Mouse (Mus musculus) forebrain, embryonic 15.5 days (tissue): ENCODE data around the gene Lbr. TPM values are rescaled to one million over a fixed set of nuclear protein-coding genes. Genes with fewer than 3 reads are reported as not detected.

Experiments
- ATAC-seq: fragments of 200-750 bp; cut with Nextera tagmentation; replicated peaks from 2 replicates; pipeline ENCODE4 v1.8.0; 2017; ENCODE audit warnings: mild to moderate bottlenecking, moderate TSS enrichment, moderate library complexity
- H3K27ac ChIP-seq: fragments of 300-500 bp; sonication (generic); replicated peaks from 2 replicates; pipeline ENCODE4 v1.5.1; 2015; ENCODE audit warnings: mild to moderate bottlenecking, inconsistent platforms
- H3K27me3 ChIP-seq: fragments of 300-500 bp; sonication (generic); 2 replicates; pipeline ENCODE4 v1.6.1; 2015; ENCODE audit warnings: inconsistent platforms
- H3K36me3 ChIP-seq: fragments of 300-500 bp; sonication (generic); 2 replicates; pipeline ENCODE4 v1.6.1; 2015; ENCODE audit warnings: mild to moderate bottlenecking, inconsistent platforms
- H3K4me1 ChIP-seq: fragments of 300-500 bp; sonication (generic); 2 replicates; pipeline ENCODE4 v1.6.1; 2015; ENCODE audit warnings: inconsistent platforms
- H3K4me2 ChIP-seq: fragments of 300-500 bp; sonication (generic); replicated peaks from 2 replicates; pipeline ENCODE4 v1.6.1; 2015; ENCODE audit warnings: mild to moderate bottlenecking, inconsistent platforms
- H3K4me3 ChIP-seq: fragments of 300-500 bp; sonication (generic); 2 replicates; pipeline ENCODE4 v1.5.1; 2015; ENCODE audit warnings: mild to moderate bottlenecking, inconsistent platforms
- H3K9ac ChIP-seq: fragments of 300-500 bp; sonication (generic); replicated peaks from 2 replicates; pipeline ENCODE4 v1.6.1; 2015; ENCODE audit warnings: mild to moderate bottlenecking, inconsistent platforms
- H3K9me3 ChIP-seq: fragments of 300-500 bp; sonication (generic); 2 replicates; pipeline ENCODE4 v1.6.1; 2016; ENCODE audit warnings: inconsistent platforms
- WGBS: fragments of 180-500 bp; shearing (Covaris S2); methylation state at CpG from one replicate; pipeline ENCODE4 v1.1.7; 2015; ENCODE audit warnings: mixed read lengths; 5-methylcytosine and 5-hydroxymethylcytosine counted together
- polyA plus RNA-seq: library from polyadenylated mRNA; unstranded; fragments of >200 nt; fragmentation: Nextera tagmentation; extraction: Ambion mirVana; gene quantifications from 2 replicates; pipeline ENCODE4 v1.2.1, GENCODE M21; 2015

Gene Lbr
- 55.8 and 58.3 TPM in 2 replicates for polyA plus RNA-seq

DNA sequence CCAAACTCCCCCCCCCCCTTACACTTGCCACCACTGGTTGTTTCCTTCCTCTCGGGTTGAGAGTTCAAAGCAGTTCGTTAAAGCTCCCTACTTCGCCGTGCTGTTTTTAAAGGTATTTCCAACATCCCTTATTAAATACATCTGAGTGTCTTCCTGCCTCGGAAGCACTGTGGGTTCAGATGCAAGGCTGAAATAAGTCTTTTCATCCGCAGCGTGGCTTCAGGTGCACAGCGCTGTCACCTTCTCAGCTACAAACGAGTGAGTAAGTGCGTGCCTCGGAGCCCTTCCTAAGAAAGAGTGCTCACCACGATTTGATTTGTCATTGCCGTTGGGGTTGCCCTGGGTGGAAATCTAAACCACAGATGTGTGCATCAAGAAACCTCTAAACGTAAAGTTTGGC lies at the start of gene Lbr:
TSS of gene Lbr (minus strand) at position 266 of the 400 bp plus-strand sequence.
- H3K4me1 ChIP-seq, result peaks cover 30% of the 10 kb centered on the region
- peak within 1 kb of the TSS; percentile 75 for H3K4me2 ChIP-seq
- peak within 1 kb of the TSS; percentile 71 for H3K9ac ChIP-seq
- no peaks in the 10 kb centered on the region for H3K27me3 ChIP-seq
- no peaks in the 10 kb centered on the region for H3K36me3 ChIP-seq
- peak within 1 kb of the TSS; percentile 79 for H3K4me3 ChIP-seq
- ATAC-seq, result 0 out of 2 replicates have a peak, but pooled peaks have one; percentile 1
- H3K9me3 ChIP-seq, result no peaks in the 10 kb centered on the region
- H3K27ac ChIP-seq, result peak within 1 kb of the TSS; percentile 89
- under 1% methylated on average over 14 of the region's 14 CpGs for WGBS

DNA sequence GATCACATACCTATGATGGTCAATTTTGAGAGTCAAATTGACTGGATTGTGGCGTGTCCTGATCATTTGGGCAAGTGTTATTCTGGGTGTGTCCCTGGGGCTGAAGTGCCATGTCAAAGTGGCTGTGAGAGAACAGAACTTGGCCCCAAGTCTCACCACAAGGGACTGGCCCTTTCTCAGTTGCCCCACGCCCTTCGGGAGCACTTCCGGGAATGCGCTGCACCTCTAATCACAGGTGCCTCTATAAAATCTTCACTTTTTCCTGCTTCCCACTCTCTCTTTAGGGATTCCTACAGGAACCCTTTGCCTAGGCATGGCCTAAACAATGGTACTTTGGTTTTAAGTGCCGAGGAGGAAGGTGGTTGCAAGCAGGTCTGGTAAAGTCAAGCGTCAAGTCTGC lies 46.8 kb upstream of the Lbr start:
- 90% methylated on average over 7 of the region's 7 CpGs for WGBS
- no peaks in the 10 kb centered on the region for H3K36me3 ChIP-seq
- no peaks in the 10 kb centered on the region for H3K27me3 ChIP-seq
- H3K4me2 ChIP-seq, result no peak overlapping the region
- no peak overlapping the region for H3K4me3 ChIP-seq
- H3K9me3 ChIP-seq, result no peaks in the 10 kb centered on the region
- no peak overlapping the region for H3K9ac ChIP-seq
- H3K4me1 ChIP-seq, result peaks cover 10% of the 10 kb centered on the region
- H3K27ac ChIP-seq, result no peak overlapping the region
- ATAC-seq, result no peak

- Histone ChIP-seq H3K4me3 (no peak overlapping the region), H3K4me2 (no peak overlapping the region), H3K36me3 (no peaks in the 10 kb centered on the region), H3K4me1 (peaks cover 7% of the 10 kb centered on the region), H3K9ac (no peak overlapping the region), H3K27me3 (no peaks in the 10 kb centered on the region), H3K9me3 (no peaks in the 10 kb centered on the region), H3K27ac (no peak overlapping the region)
- 3% methylated on average over 11 of the region's 11 CpGs for WGBS
- ATAC-seq, result peak; percentile 81
These were observed 46.0 kb upstream of the Lbr start for GRCm38 (mm10) chr1:181888801-181889200.

DNA sequence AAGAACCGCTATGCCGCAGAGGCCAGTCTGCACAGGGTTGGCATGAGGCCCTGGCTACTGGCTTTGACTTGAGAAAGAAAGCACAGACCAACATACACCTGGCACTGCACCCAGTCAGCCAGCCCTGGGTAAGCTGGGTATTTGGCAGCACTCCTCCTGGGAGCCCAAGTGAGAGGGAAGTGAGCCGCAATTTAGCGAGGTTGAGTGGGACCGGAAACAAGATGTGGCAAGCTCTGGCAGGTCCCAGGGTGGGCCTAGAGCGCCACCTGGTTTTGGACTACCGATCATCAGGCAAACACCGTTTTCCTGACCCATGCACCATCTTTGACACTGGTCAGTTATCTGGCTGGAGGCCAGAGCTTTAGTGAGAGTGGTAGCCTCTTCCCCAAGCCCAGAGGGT lies 38.7 kb upstream of the Lbr start:
- 31% methylated on average over 8 of the region's 8 CpGs for WGBS
- no peak overlapping the region for H3K4me2 ChIP-seq
- no peak overlapping the region for H3K27ac ChIP-seq
- H3K36me3 ChIP-seq, result no peaks in the 10 kb centered on the region
- H3K9ac ChIP-seq, result no peak overlapping the region
- ATAC-seq, result peak; percentile 78
- no peaks in the 10 kb centered on the region for H3K9me3 ChIP-seq
- no peak overlapping the region for H3K4me3 ChIP-seq
- H3K27me3 ChIP-seq, result no peaks in the 10 kb centered on the region
- H3K4me1 ChIP-seq, result peaks cover 16% of the 10 kb centered on the region

DNA sequence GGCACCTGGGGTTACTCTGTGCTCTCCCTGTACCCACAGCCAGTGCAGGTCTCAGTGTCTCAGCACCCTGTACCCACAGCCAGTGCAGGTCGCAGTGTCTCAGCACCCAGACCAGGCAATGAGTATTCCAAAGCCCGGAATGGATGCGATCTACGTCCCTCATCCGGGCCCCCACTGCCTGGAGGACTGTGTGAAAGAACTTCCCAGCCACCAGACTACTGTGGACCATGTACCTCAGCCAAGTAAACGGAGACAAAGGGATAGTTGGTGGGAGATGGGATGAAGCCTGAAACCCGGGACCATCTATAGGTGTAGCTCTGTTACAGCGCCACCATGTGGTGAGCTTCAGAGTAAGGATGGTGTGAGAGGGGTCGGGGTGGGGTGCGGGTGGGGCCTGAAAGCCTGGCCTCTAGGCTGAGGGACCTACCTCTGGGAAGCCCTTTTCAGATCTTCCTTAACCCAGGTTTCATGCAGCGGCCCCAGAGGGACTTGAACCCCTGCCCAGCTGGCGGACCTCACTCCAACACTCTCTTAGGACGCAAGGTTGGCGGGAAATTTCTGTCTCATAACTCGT lies 38.0 kb upstream of the Lbr start:
- Histone ChIP-seq H3K36me3 (no peaks in the 10 kb centered on the region), H3K27me3 (no peaks in the 10 kb centered on the region), H3K9me3 (no peaks in the 10 kb centered on the region), H3K27ac (0 out of 2 replicates have a peak overlapping the region, but pooled peaks have one; percentile 34), H3K9ac (no peak overlapping the region), H3K4me3 (no peak overlapping the region), H3K4me2 (no peak overlapping the region), H3K4me1 (peaks cover 16% of the 10 kb centered on the region)
- 51% methylated on average over 15 of the region's 15 CpGs for WGBS
- no peak; the same call in 1 of the 2 replicates for ATAC-seq

DNA sequence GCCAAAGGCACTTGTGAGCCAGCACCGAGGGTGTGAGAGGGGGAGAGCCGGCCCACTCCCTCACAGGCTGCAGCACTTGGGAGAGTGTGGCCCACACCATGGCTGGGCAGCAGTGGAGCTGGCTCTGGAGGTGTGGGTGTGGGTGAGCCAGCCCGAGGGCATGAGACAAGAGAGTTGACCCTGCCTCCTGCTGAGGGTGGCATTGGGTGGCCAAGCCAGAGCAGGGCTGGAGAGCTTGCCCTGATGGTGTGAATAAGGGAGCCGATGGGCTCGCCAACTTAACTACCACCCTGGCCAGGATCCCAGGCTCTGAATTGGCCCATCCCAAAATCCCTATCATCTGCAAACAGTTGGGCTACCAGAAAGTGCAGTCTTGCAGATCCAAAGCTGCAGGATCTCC lies 35.6 kb upstream of the Lbr start:
- ATAC-seq, result peak; percentile 26; the same call in 1 of the 2 replicates
- no peak overlapping the region for H3K9ac ChIP-seq
- 62% methylated on average over 5 of the region's 5 CpGs for WGBS
- no peaks in the 10 kb centered on the region for H3K27me3 ChIP-seq
- no peak overlapping the region for H3K4me2 ChIP-seq
- no peaks in the 10 kb centered on the region for H3K36me3 ChIP-seq
- H3K4me1 ChIP-seq, result peaks cover 16% of the 10 kb centered on the region
- H3K4me3 ChIP-seq, result no peak overlapping the region
- H3K9me3 ChIP-seq, result no peaks in the 10 kb centered on the region
- no peak overlapping the region for H3K27ac ChIP-seq

DNA sequence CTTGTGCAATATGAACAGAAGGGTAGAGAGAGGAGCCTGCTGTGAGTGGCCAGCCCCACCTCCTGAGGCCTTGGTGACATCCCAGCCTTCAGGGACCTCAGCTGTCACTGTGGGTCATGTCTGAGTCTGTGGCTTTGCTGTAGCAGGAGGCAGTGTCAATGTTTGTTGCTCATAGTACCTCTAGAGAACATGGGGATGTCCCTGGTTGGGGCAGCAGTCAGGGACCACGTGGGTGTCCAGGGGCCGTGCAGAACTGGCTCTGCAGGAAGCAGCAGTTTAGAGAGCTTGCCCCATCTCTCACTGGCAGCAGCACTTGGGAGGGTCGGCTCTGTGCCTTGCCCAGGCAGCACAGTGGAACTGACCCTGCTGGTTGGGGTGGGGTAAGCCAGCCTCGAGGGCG lies 34.2 kb upstream of the Lbr start:
- no peaks in the 10 kb centered on the region for H3K9me3 ChIP-seq
- no peak overlapping the region for H3K4me2 ChIP-seq
- ATAC-seq, result no peak
- H3K9ac ChIP-seq, result no peak overlapping the region
- H3K4me3 ChIP-seq, result no peak overlapping the region
- WGBS, result 64% methylated on average over 5 of the region's 5 CpGs
- H3K27ac ChIP-seq, result no peak overlapping the region
- no peaks in the 10 kb centered on the region for H3K27me3 ChIP-seq
- peaks cover 16% of the 10 kb centered on the region for H3K4me1 ChIP-seq
- no peaks in the 10 kb centered on the region for H3K36me3 ChIP-seq

DNA sequence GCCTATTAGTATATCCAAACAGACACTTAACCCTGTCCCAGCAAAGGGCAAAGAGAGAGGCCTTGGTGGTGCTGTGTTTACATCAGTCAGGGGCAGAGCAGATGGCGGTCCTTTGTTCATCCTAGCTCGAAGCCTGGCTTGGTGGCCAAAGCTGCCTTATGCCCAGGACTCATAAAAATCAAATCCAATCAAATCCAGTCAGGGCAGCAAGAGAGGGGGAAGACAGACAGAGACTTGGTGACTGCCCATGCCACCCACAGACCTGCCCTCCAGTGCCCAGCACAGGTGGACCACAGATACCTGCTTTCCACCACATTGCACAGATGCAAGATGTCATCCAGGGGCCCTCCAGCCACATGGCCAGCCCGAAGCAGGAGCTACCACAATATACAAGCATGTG lies 33.8 kb upstream of the Lbr start:
- WGBS, result 84% methylated on average over 3 of the region's 3 CpGs
- Histone ChIP-seq H3K9me3 (no peaks in the 10 kb centered on the region), H3K4me3 (no peak overlapping the region), H3K4me2 (no peak overlapping the region), H3K4me1 (peaks cover 12% of the 10 kb centered on the region), H3K27me3 (no peaks in the 10 kb centered on the region), H3K27ac (no peak overlapping the region), H3K36me3 (no peaks in the 10 kb centered on the region), H3K9ac (no peak overlapping the region)
- no peak for ATAC-seq

DNA sequence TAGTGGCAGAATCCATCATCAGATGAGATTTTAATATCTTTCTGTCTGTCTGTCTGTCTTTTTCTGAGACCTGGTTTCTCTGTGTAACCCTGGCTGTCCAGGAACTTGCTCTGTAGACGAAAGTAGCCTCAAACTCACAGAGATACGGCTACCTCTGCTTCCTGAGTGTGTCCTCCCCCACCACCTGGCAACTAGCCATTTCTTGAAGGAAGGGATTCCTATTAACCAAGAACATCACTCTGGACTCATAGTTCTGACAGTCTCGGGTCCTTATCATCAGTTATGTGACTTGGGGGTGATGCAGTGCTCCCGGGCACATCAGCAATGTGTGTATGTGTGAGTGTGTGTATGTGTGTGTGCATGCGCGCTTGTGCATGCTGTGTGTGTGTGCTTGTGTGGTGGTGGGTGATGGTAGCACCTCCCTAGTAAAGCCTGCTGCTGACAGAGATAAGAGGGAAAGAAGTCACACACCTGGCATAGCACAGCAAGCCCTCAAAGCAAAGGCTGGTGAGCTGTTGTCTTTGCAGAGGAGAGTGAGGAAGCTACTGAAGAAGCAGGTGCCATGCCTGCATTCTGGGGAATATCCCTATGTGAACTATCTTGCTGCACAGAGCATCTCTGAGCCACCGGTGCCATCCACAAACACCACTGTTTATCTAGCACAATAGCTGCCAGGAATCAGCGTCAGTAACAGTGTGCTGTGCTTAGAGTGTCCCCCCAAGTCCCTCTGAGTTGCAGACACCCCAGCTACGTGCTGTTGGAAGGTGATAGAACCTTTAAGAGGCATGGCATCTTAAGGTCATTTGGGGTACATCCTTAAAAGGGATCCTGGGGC lies 30.5 kb upstream of the Lbr start:
- Histone ChIP-seq H3K9me3 (no peaks in the 10 kb centered on the region), H3K4me2 (no peak overlapping the region), H3K36me3 (no peaks in the 10 kb centered on the region), H3K27me3 (no peaks in the 10 kb centered on the region), H3K4me1 (0 out of 2 replicates have a peak, but pooled peaks cover under 1% of the 10 kb centered on the region), H3K27ac (no peak overlapping the region), H3K9ac (no peak overlapping the region), H3K4me3 (no peak overlapping the region)
- ATAC-seq, result no peak
- 84% methylated on average over 9 of the region's 9 CpGs for WGBS

DNA sequence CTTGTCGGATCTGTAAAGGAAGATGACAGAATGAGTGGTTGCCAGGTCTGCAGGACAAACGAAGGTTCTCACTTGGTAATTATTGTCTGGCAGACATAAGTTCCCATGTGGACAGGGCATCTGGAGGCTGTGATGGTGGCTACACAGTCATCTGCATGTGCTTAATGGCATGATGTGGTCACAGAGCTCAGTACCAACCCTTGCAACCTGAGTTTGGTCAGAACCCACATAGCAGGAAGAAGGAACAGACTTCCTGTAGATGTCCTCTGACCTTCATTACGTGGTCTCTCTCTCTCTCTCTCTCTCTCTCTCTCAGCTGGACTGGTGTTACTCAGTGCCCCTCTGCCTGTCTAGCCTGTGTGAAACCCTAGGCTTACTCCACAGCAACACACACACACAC lies 29.8 kb upstream of the Lbr start:
- no peaks in the 10 kb centered on the region for H3K4me1 ChIP-seq
- no peak overlapping the region for H3K4me3 ChIP-seq
- 73% methylated on average over 3 of the region's 3 CpGs for WGBS
- no peak overlapping the region for H3K9ac ChIP-seq
- no peak overlapping the region for H3K27ac ChIP-seq
- H3K9me3 ChIP-seq, result no peaks in the 10 kb centered on the region
- no peaks in the 10 kb centered on the region for H3K36me3 ChIP-seq
- H3K27me3 ChIP-seq, result no peaks in the 10 kb centered on the region
- H3K4me2 ChIP-seq, result no peak overlapping the region
- ATAC-seq, result no peak

GRCm38 (mm10) chr1:181866429-181867280 lies 23.8 kb upstream of the Lbr start:
- no peak overlapping the region for H3K27ac ChIP-seq
- no peak overlapping the region for H3K9ac ChIP-seq
- H3K27me3 ChIP-seq, result no peaks in the 10 kb centered on the region
- no peak overlapping the region for H3K4me3 ChIP-seq
- WGBS, result 81% methylated on average over 6 of the region's 6 CpGs
- H3K4me2 ChIP-seq, result no peak overlapping the region
- no peaks in the 10 kb centered on the region for H3K4me1 ChIP-seq
- no peaks in the 10 kb centered on the region for H3K9me3 ChIP-seq
- H3K36me3 ChIP-seq, result no peaks in the 10 kb centered on the region
- no peak for ATAC-seq

DNA sequence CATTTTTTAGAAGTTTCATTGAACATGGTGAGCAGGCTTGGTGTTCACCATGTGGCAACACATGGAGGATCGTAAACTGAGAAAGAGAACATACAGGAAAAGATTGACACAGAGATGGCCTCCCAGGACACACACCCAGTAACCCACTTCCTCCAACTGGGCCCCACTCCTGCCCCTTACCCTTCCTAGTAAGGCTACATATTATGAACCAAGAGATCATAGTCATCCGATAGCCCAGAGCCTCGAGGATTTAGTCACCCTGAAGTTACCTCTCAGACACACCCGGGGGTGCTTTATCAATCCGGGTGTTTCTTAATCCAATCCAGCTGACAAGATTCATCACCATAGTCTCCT lies 23.0 kb upstream of the Lbr start:
- Histone ChIP-seq H3K27ac (no peak overlapping the region), H3K4me2 (no peak overlapping the region), H3K36me3 (no peaks in the 10 kb centered on the region), H3K9ac (no peak overlapping the region), H3K4me1 (no peaks in the 10 kb centered on the region), H3K9me3 (no peaks in the 10 kb centered on the region), H3K4me3 (no peak overlapping the region), H3K27me3 (no peaks in the 10 kb centered on the region)
- no peak for ATAC-seq
- WGBS, result 86% methylated on average over 5 of the region's 5 CpGs
